Mouse (Mus musculus): Measurements from ENCODE around the gene Il1rn. TPM values are rescaled to one million over a fixed set of nuclear protein-coding genes. Genes with fewer than 3 reads are reported as not detected.

The Il1rn gene
- 0.19 and 1.0 TPM in 2 replicates for polyA plus RNA-seq (2015; fragmentation: Nextera tagmentation; extraction: Ambion mirVana)

DNA sequence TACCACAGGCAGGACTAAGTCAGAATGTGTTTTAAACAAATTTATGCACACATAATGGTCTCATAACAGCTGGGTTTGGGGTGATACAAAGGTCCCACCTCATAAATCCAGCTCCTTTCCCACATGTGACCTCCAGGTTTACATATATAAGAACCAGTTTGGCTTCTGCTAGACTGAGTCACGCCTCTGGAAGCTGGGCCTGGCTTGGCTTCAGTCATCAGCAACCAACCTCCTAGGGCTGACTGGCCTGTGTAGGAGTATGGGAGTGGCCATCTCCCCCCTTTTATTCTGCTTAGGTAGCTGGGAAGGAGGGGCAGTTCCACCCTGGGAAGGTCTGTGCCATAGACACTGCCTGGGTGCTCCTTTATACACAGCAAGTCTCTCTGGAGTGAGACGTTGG is at the start of gene Il1rn:
TSS of gene Il1rn (plus strand) at position 309 of the 400 bp plus-strand sequence.
- no peak within 1 kb of the TSS for H3K9ac ChIP-seq (ENCODE audit: low read length)
- WGBS, result 61% methylated on average over 2 of the region's 2 CpGs
- H3K27me3 ChIP-seq (ENCODE audit: control insufficient read depth, insufficient read depth, low read depth, low read length), result no peaks in the 10 kb centered on the region
- H3K4me3 ChIP-seq (ENCODE audit: low read length), result no peak within 1 kb of the TSS
- 0 out of 2 replicates have a peak, but pooled peaks have one; percentile 23 for ATAC-seq (ENCODE audit: low read depth)
- no peak within 1 kb of the TSS for H3K4me2 ChIP-seq (ENCODE audit: low read depth, low read length)
- no peak within 1 kb of the TSS for H3K27ac ChIP-seq (ENCODE audit: low read length)
- H3K36me3 ChIP-seq (ENCODE audit: control insufficient read depth, insufficient read depth, low read length), result no peaks in the 10 kb centered on the region
- no peaks in the 10 kb centered on the region for H3K4me1 ChIP-seq (replicated peaks; ENCODE audit: control insufficient read depth, insufficient read depth, low read length)
- no peaks in the 10 kb centered on the region for H3K9me3 ChIP-seq (ENCODE audit: control insufficient read depth, low read length)

DNA sequence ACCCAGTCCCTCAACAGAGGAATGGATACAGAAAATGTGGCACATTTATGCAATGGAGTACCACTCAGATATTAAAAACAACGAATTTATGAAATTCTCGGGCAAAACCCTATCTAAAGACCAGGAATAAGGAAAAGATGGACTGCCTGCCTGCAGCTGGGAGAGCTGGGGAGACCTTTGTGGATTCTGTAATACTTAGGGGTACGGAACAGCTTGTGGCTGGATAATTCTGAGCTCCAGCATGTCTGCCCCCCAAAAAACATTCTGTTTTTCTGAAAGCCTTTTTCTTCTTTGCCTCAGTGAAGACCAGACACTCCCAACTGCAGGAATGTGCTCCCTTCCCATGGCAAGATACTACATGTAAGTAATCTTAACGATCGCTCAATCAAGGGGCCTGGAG is 45.8 kb upstream of the Il1rn start, which contains the start of gene Il1f10:
TSS of gene Il1f10 (plus strand) at position 301 of the 400 bp plus-strand sequence.
- H3K4me1 ChIP-seq (replicated peaks; ENCODE audit: control insufficient read depth, insufficient read depth, low read length), result no peaks in the 10 kb centered on the region
- H3K4me3 ChIP-seq (ENCODE audit: low read length), result no peak within 1 kb of the TSS
- ATAC-seq (ENCODE audit: low read depth), result no peak
- no peaks in the 10 kb centered on the region for H3K36me3 ChIP-seq (ENCODE audit: control insufficient read depth, insufficient read depth, low read length)
- H3K27ac ChIP-seq (ENCODE audit: low read length), result no peak within 1 kb of the TSS
- H3K9ac ChIP-seq (ENCODE audit: low read length), result no peak within 1 kb of the TSS
- H3K27me3 ChIP-seq (ENCODE audit: control insufficient read depth, insufficient read depth, low read depth, low read length), result no peaks in the 10 kb centered on the region
- WGBS, result 69% methylated on average over 5 of the region's 5 CpGs
- no peak within 1 kb of the TSS for H3K4me2 ChIP-seq (ENCODE audit: low read depth, low read length)
- no peaks in the 10 kb centered on the region for H3K9me3 ChIP-seq (ENCODE audit: control insufficient read depth, low read length)

DNA sequence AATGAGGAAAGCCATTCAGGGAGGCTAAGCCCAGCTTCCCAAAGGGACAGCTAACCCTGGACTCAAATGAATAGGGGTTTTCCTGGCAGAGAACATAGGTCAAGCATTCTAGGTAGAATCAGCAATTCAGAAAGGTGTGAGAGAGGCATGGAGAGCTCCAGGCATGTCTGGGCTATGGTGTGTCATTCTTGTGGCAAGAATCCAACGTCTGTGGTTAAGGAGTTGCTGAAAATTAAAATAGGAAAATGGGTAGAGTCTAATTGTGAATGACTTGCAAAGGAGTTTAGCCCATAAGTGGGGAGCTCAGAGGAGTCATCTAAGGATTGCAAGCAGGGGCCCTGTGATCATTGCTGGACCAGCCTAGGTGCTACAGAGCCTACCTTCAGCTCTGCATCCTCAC is 42.0 kb upstream of the Il1rn start:
- H3K4me2 ChIP-seq (ENCODE audit: low read depth, low read length), result no peak overlapping the region
- H3K4me3 ChIP-seq (ENCODE audit: low read length), result no peak overlapping the region
- ATAC-seq (ENCODE audit: low read depth), result no peak
- H3K9ac ChIP-seq (ENCODE audit: low read length), result no peak overlapping the region
- no peak overlapping the region for H3K27ac ChIP-seq (ENCODE audit: low read length)
- no peaks in the 10 kb centered on the region for H3K4me1 ChIP-seq (replicated peaks; ENCODE audit: control insufficient read depth, insufficient read depth, low read length)
- no peaks in the 10 kb centered on the region for H3K27me3 ChIP-seq (ENCODE audit: control insufficient read depth, insufficient read depth, low read depth, low read length)
- 27% methylated on average over 1 of the region's 1 CpGs for WGBS
- H3K9me3 ChIP-seq (ENCODE audit: control insufficient read depth, low read length), result no peaks in the 10 kb centered on the region
- H3K36me3 ChIP-seq (ENCODE audit: control insufficient read depth, insufficient read depth, low read length), result no peaks in the 10 kb centered on the region

DNA sequence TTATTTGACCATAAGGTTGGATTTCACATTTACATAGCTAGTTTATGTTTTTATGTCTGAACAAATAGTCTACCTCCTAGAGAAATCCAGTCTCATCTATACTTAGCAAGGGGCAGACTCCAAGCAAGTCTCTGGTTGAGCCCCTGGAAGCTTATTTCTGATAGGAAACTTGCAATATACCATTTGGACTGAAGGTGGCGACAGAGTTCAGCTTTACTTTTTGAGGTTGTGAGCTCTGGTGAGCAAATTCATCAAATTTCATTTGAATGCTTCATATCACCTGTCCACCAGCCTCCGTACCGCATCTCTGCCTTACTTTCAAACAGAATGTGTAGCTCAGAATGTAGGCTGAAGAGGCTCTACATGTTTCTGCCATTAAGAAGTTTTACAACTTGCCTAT is 39.8 kb upstream of the Il1rn start:
- Histone ChIP-seq H3K9ac (ENCODE audit: low read length) (no peak overlapping the region), H3K27ac (ENCODE audit: low read length) (no peak overlapping the region), H3K36me3 (ENCODE audit: control insufficient read depth, insufficient read depth, low read length) (no peaks in the 10 kb centered on the region), H3K4me2 (ENCODE audit: low read depth, low read length) (no peak overlapping the region), H3K9me3 (ENCODE audit: control insufficient read depth, low read length) (no peaks in the 10 kb centered on the region), H3K4me3 (ENCODE audit: low read length) (no peak overlapping the region), H3K27me3 (ENCODE audit: control insufficient read depth, insufficient read depth, low read depth, low read length) (no peaks in the 10 kb centered on the region), H3K4me1 (replicated peaks; ENCODE audit: control insufficient read depth, insufficient read depth, low read length) (no peaks in the 10 kb centered on the region)
- ATAC-seq (ENCODE audit: low read depth), result no peak
- 3% methylated on average over 3 of the region's 3 CpGs for WGBS

DNA sequence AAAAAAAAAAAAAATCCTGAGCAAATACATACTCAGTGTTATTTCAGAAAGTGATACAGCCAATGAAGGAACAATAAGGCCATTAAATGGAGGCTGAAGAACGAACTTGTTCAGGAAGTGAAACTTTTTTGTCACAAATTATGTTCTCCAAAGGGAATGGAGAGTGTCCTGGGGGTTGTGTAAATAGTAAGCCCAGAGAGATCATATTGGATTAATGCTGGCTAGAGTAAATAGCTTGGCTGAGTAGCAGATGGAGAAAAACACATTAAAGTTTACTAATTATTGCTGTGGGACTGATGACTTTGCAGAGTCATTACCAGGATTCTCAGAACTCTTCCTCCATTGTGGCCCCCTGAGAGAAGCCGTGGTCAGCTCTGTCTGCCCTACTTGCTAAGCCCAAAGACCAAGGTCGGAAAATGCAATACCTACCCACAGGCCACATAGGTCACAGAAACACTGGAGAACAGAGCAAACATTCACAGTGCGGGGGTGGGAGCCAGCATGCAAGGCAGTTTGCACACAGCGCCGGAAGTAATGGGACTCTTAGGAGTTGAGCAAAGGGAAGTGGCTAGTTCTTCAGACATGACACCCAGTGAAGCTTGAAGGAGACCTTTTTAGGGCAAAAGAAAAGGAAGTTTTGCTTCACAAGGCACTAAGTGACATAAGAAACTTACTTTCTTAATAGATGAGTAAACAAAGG is 25.2 kb upstream of the Il1rn start:
- Histone ChIP-seq H3K9me3 (ENCODE audit: control insufficient read depth, low read length) (no peaks in the 10 kb centered on the region), H3K4me1 (replicated peaks; ENCODE audit: control insufficient read depth, insufficient read depth, low read length) (no peaks in the 10 kb centered on the region), H3K9ac (ENCODE audit: low read length) (no peak overlapping the region), H3K4me2 (ENCODE audit: low read depth, low read length) (no peak overlapping the region), H3K27ac (ENCODE audit: low read length) (no peak overlapping the region), H3K4me3 (ENCODE audit: low read length) (no peak overlapping the region), H3K27me3 (ENCODE audit: control insufficient read depth, insufficient read depth, low read depth, low read length) (no peaks in the 10 kb centered on the region), H3K36me3 (ENCODE audit: control insufficient read depth, insufficient read depth, low read length) (no peaks in the 10 kb centered on the region)
- 49% methylated on average over 6 of the region's 6 CpGs for WGBS
- ATAC-seq (ENCODE audit: low read depth), result no peak

DNA sequence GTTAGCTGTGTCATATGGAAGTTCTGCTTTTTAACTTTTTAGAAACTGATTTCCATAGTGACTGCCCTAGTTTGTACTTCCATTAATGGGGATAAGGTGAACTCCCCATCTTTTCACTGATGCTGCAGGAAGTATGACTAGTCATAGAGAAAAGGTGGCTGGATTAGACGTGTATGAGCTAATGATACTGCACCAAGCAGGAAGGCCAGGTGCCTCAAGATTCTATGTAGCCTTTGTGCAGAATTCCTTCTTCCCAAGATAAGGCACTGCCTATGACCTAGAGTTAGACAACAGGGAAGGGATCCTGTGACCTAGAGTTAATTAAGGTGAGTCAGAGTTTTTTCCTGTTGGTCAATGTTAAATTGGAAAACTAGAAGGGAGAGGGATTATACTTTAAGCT is 19.7 kb upstream of the Il1rn start:
- Histone ChIP-seq H3K4me3 (ENCODE audit: low read length) (no peak overlapping the region), H3K27ac (ENCODE audit: low read length) (no peak overlapping the region), H3K9ac (ENCODE audit: low read length) (no peak overlapping the region), H3K36me3 (ENCODE audit: control insufficient read depth, insufficient read depth, low read length) (no peaks in the 10 kb centered on the region), H3K9me3 (ENCODE audit: control insufficient read depth, low read length) (no peaks in the 10 kb centered on the region), H3K27me3 (ENCODE audit: control insufficient read depth, insufficient read depth, low read depth, low read length) (no peaks in the 10 kb centered on the region), H3K4me1 (replicated peaks; ENCODE audit: control insufficient read depth, insufficient read depth, low read length) (no peaks in the 10 kb centered on the region), H3K4me2 (ENCODE audit: low read depth, low read length) (no peak overlapping the region)
- no peak for ATAC-seq (ENCODE audit: low read depth)
- WGBS, result 79% methylated on average over 1 of the region's 1 CpGs

DNA sequence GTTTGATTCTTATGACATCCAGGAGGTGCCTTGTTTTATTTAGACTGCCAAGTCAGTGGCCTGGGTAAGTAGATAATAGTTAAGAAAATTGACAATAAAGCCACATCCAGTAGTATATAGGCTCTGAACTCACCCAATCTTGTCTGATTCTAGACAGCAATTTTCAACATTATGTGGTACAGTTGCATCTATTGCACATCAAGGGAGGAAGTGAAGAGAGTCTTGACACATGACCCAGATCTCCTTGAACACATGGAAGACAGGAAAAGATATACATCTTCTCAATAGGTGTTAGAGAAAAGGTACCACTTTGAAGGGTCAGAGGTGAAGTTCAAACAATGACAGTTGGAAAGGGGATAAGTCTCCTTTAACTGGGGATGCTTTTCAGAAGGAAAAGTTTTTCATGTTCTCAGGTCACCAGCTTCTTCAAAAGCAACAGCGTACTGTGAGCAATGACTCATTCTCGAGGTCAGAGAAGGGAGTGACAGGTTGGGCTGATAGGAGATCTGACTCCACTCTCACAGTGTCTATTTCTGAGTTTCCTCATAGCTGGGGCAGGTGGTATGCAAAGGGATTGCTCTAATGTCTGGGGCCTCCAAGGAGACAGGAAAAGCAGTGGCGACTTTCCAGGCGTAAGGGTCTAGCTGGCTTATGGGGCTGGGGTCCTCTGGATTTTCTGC is 18.6 kb upstream of the Il1rn start:
- 65% methylated on average over 4 of the region's 4 CpGs for WGBS
- Histone ChIP-seq H3K27ac (ENCODE audit: low read length) (no peak overlapping the region), H3K4me2 (ENCODE audit: low read depth, low read length) (no peak overlapping the region), H3K27me3 (ENCODE audit: control insufficient read depth, insufficient read depth, low read depth, low read length) (no peaks in the 10 kb centered on the region), H3K4me1 (replicated peaks; ENCODE audit: control insufficient read depth, insufficient read depth, low read length) (no peaks in the 10 kb centered on the region), H3K9me3 (ENCODE audit: control insufficient read depth, low read length) (no peaks in the 10 kb centered on the region), H3K36me3 (ENCODE audit: control insufficient read depth, insufficient read depth, low read length) (no peaks in the 10 kb centered on the region), H3K9ac (ENCODE audit: low read length) (no peak overlapping the region), H3K4me3 (ENCODE audit: low read length) (no peak overlapping the region)
- ATAC-seq (ENCODE audit: low read depth), result no peak

DNA sequence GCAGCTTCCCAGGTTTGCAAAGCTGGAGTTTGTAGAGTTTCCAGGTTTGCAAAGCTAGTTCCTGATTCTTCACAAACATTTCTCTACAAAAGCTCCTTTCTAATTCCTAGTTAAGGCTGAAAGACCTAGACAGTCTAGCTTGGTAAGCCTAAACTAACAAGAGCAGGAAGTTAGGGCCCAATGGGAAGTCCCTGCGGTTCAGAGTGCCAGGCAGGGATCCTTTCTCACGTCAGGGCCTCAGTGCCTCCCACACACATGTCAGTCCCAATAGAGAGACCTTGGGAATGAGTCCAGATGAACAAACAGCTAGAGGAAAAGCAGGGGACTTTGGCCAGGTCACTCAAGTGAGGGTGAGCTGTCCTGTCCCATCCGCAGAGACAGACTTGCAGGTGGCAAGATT is 1.3 kb upstream of the Il1rn start:
- Histone ChIP-seq H3K27ac (ENCODE audit: low read length) (no peak overlapping the region), H3K4me3 (ENCODE audit: low read length) (no peak overlapping the region), H3K4me2 (ENCODE audit: low read depth, low read length) (no peak overlapping the region), H3K9ac (ENCODE audit: low read length) (no peak overlapping the region), H3K27me3 (ENCODE audit: control insufficient read depth, insufficient read depth, low read depth, low read length) (no peaks in the 10 kb centered on the region), H3K9me3 (ENCODE audit: control insufficient read depth, low read length) (no peaks in the 10 kb centered on the region), H3K36me3 (ENCODE audit: control insufficient read depth, insufficient read depth, low read length) (no peaks in the 10 kb centered on the region), H3K4me1 (replicated peaks; ENCODE audit: control insufficient read depth, insufficient read depth, low read length) (no peaks in the 10 kb centered on the region)
- 51% methylated on average over 3 of the region's 3 CpGs for WGBS
- no peak for ATAC-seq (ENCODE audit: low read depth)

DNA sequence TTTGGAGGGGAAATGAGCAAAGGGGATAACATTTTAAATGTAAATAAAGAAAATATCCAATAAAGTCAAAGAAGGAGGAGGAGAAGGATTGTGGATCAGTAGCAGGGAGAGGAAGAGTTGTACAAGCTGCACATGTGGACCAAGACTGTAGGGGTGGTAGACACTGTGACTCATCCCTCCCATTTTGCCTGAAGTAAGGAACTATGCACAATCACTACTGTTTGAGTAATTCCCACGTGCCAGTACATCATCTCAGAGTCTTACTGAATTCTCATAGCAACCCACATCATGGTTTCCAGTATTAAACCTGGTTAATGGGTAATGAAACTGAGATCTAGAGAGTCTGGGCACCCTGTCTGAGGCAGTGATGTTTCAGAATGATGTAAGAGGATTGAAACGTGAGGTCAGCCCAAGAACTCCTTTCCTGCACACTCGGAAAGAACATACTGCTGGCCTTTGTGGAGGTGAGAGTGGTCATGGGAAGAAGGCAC is 4.8 kb downstream of the Il1rn start:
- Histone ChIP-seq H3K4me2 (ENCODE audit: low read depth, low read length) (no peak overlapping the region), H3K4me1 (replicated peaks; ENCODE audit: control insufficient read depth, insufficient read depth, low read length) (no peaks in the 10 kb centered on the region), H3K9me3 (ENCODE audit: control insufficient read depth, low read length) (no peaks in the 10 kb centered on the region), H3K27me3 (ENCODE audit: control insufficient read depth, insufficient read depth, low read depth, low read length) (no peaks in the 10 kb centered on the region), H3K9ac (ENCODE audit: low read length) (no peak overlapping the region), H3K36me3 (ENCODE audit: control insufficient read depth, insufficient read depth, low read length) (no peaks in the 10 kb centered on the region), H3K4me3 (ENCODE audit: low read length) (no peak overlapping the region), H3K27ac (ENCODE audit: low read length) (no peak overlapping the region)
- no peak for ATAC-seq (ENCODE audit: low read depth)
- 55% methylated on average over 3 of the region's 3 CpGs for WGBS
